Mouse (Mus musculus) heart, embryonic 14.5 days (tissue): ENCODE data around the gene Rras. TPM values are rescaled to one million over a fixed set of nuclear protein-coding genes. Genes with fewer than 3 reads are reported as not detected.

Source experiments
- ATAC-seq: fragments of 200-750 bp; cut with Nextera tagmentation; 2 replicates; pipeline ENCODE4 v1.8.0; 2017; ENCODE audit warnings: low read depth, moderate TSS enrichment; ENCODE audit not compliant: insufficient number of reproducible peaks, insufficient read depth, low FRiP score
- H3K27ac ChIP-seq, 2 experiments: fragments of 200-500 bp in 1 of 2; fragments of 300-500 bp in 1 of 2; sonication (generic) in 1 of 2; replicated peaks in 1 of 2; 2 replicates each; pipeline ENCODE4 v1.5.1; 2012 to 2014; ENCODE audit warnings: low read depth in 2 of 2, low read length in 2 of 2, control low read depth in 1 of 2, mild to moderate bottlenecking in 1 of 2, mixed read lengths in 1 of 2; ENCODE audit not compliant: control insufficient read depth in 1 of 2, insufficient read depth in 1 of 2
- H3K27me3 ChIP-seq: fragments of 300-500 bp; sonication (generic); 2 replicates; pipeline ENCODE4 v1.6.1; 2014; ENCODE audit warnings: mild to moderate bottlenecking, low read length, control low read depth; ENCODE audit not compliant: control insufficient read depth, insufficient read depth
- H3K36me3 ChIP-seq: fragments of 300-500 bp; sonication (generic); 2 replicates; pipeline ENCODE4 v1.6.1; 2014; ENCODE audit warnings: mild to moderate bottlenecking, control low read depth, low read length, mixed read lengths; ENCODE audit not compliant: control insufficient read depth, insufficient read depth
- H3K4me1 ChIP-seq, 2 experiments: fragments of 200-500 bp in 1 of 2; fragments of 300-500 bp in 1 of 2; sonication (generic) in 1 of 2; 2 replicates each; pipeline ENCODE4 v1.6.1; 2012 to 2014; ENCODE audit warnings: low read length in 2 of 2, control low read depth in 1 of 2, mixed read lengths in 1 of 2; ENCODE audit not compliant: control insufficient read depth in 2 of 2, insufficient read depth in 2 of 2
- H3K4me2 ChIP-seq: fragments of 300-500 bp; sonication (generic); 2 replicates; pipeline ENCODE4 v1.6.1; 2014; ENCODE audit warnings: mild to moderate bottlenecking, low read length
- H3K4me3 ChIP-seq, 2 experiments: fragments of 200-500 bp in 1 of 2; fragments of 300-500 bp in 1 of 2; sonication (generic) in 1 of 2; 2 replicates each; pipeline ENCODE4 v1.5.1; 2012 to 2014; ENCODE audit warnings: low read length in 2 of 2, mild to moderate bottlenecking in 2 of 2, control low read depth in 1 of 2, low read depth in 1 of 2, moderate library complexity in 1 of 2; ENCODE audit not compliant: control insufficient read depth in 1 of 2, insufficient read depth in 1 of 2
- H3K9ac ChIP-seq: fragments of 300-500 bp; sonication (generic); 2 replicates; pipeline ENCODE4 v1.6.1; 2014; ENCODE audit warnings: mild to moderate bottlenecking, low read length
- H3K9me3 ChIP-seq: fragments of 300-500 bp; sonication (generic); 2 replicates; pipeline ENCODE4 v1.6.1; 2016; ENCODE audit warnings: low read length, control low read depth; ENCODE audit not compliant: control insufficient read depth
- WGBS: fragments of 180-500 bp; shearing (Covaris S2); extraction: QIAGEN DNeasy Blood & Tissue Kit; methylation state at CpG from one replicate; pipeline ENCODE4 v1.1.7; 2014; 5-methylcytosine and 5-hydroxymethylcytosine counted together
- microRNA-seq: library from miRNA; unstranded; fragments of <30 nt; microRNA quantifications from one replicate; pipeline ENCODE4, GENCODE M21; 2016
- polyA plus RNA-seq: library from polyadenylated mRNA; unstranded; fragments of >200 nt; fragmentation: Nextera tagmentation; extraction: Ambion mirVana; gene quantifications from 2 replicates; pipeline ENCODE4 v1.2.1, GENCODE M21; 2014

The Rras gene
- polyA plus RNA-seq, 1 experiment from 2014 or later: 108 TPM

DNA sequence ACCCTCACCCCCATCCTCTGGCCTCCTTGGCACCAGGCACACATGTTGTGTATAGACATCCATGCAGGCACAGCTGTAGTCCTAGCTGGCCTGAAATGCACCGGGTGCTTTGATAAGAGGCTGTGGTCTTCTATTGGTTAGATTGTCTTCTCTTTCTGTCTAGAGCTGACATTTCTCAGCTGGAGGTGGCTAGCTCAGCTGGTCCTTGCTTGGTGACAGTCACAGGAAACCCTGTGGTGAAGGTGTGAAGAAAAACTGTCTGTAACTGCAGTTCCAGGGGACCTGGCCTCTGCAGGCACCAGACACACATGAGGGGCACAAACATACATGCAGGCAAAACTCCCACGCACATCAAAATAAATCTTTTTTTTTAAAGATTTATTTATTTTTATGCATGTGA lies 51.9 kb downstream of the Rras start:
- ATAC-seq: no peak
- peaks cover 0 to under 1% of the 10 kb centered on the region in 2 experiments; a peak in 2 of 4 replicates for H3K4me1 ChIP-seq
- peaks cover 11% of the 10 kb centered on the region for H3K36me3 ChIP-seq
- no peak overlapping the region for H3K4me2 ChIP-seq
- no peak overlapping the region for H3K27ac ChIP-seq
- no peak overlapping the region for H3K4me3 ChIP-seq
- H3K27me3 ChIP-seq: no peaks in the 10 kb centered on the region
- H3K9me3 ChIP-seq: no peaks in the 10 kb centered on the region
- WGBS: 67% methylated on average over 2 of the region's 2 CpGs
- no peak overlapping the region for H3K9ac ChIP-seq

Small RNA genes lying within 50 kb of the gene (microRNA-seq; reads per million reads assigned to microRNA genes)
- not detected for gene Mir7054

Other genes with a start within 250 kb of the Rras start
- gene Nup62, start 201.9 kb upstream of the Rras start, polyA plus RNA-seq: 41.5 and 41.7 TPM in 2 replicates
- 0.77 and 0.91 TPM in 2 replicates for gene Il4i1, start 201.6 kb upstream of the Rras start, polyA plus RNA-seq
- 1.8 and 1.9 TPM in 2 replicates for gene Atf5, start 201.3 kb upstream of the Rras start, polyA plus RNA-seq
- gene Akt1s1, start 169.0 kb upstream of the Rras start, polyA plus RNA-seq: 33.4 and 61.6 TPM in 2 replicates
- gene Tbc1d17, start 168.9 kb upstream of the Rras start, polyA plus RNA-seq: 44.5 and 53.5 TPM in 2 replicates
- gene Pnkp, start 160.8 kb upstream of the Rras start, polyA plus RNA-seq: 19.4 and 22.7 TPM in 2 replicates
- 279 and 310 TPM in 2 replicates for gene Ptov1, start 148.2 kb upstream of the Rras start, polyA plus RNA-seq
- 52.6 and 59.5 TPM in 2 replicates for gene Med25, start 125.2 kb upstream of the Rras start, polyA plus RNA-seq
- gene Fuz, start 121.9 kb upstream of the Rras start, polyA plus RNA-seq: 11.9 and 14.5 TPM in 2 replicates
- 54.0 and 58.8 TPM in 2 replicates for gene Ap2a1, start 88.5 kb upstream of the Rras start, polyA plus RNA-seq
- gene Tsks, start 74.8 kb upstream of the Rras start, polyA plus RNA-seq: not detected in 2 replicates
- 8.0 and 11.1 TPM in 2 replicates for gene Cpt1c, start 43.1 kb upstream of the Rras start, polyA plus RNA-seq
- 134 and 145 TPM in 2 replicates for gene Prmt1, start 31.4 kb upstream of the Rras start, polyA plus RNA-seq
- gene Irf3, start 20.3 kb upstream of the Rras start, polyA plus RNA-seq: 57.6 and 60.9 TPM in 2 replicates
- 34.7 and 35.4 TPM in 2 replicates for gene Bcl2l12, start 19.2 kb upstream of the Rras start, polyA plus RNA-seq
- 36.2 and 36.8 TPM in 2 replicates for gene Scaf1, start 1.6 kb upstream of the Rras start, polyA plus RNA-seq
- gene Prr12, start 34.9 kb downstream of the Rras start, polyA plus RNA-seq: 6.7 and 8.7 TPM in 2 replicates
- gene Nosip, start 44.5 kb downstream of the Rras start, polyA plus RNA-seq: 48.5 and 53.8 TPM in 2 replicates
- 13.4 and 14.5 TPM in 2 replicates for gene Prrg2, start 44.7 kb downstream of the Rras start, polyA plus RNA-seq
- gene Rcn3, start 74.3 kb downstream of the Rras start, polyA plus RNA-seq: 218 and 262 TPM in 2 replicates
- 50.5 and 53.8 TPM in 2 replicates for gene Fcgrt, start 85.9 kb downstream of the Rras start, polyA plus RNA-seq
- 1,053 and 1,103 TPM in 2 replicates for gene Rps11, start 106.5 kb downstream of the Rras start, polyA plus RNA-seq
- 878 and 918 TPM in 2 replicates for gene Rpl13a, start 110.8 kb downstream of the Rras start, polyA plus RNA-seq
- 0.34 and 0.58 TPM in 2 replicates for gene Gm45713, start 118.3 kb downstream of the Rras start, polyA plus RNA-seq
- gene Flt3l, start 118.5 kb downstream of the Rras start, polyA plus RNA-seq: 1.3 and 1.4 TPM in 2 replicates
- 86.3 and 94.5 TPM in 2 replicates for gene Pih1d1, start 136.3 kb downstream of the Rras start, polyA plus RNA-seq
- gene Aldh16a1, start 136.6 kb downstream of the Rras start, polyA plus RNA-seq: 27.8 and 31.2 TPM in 2 replicates
- 5.3 and 7.8 TPM in 2 replicates for gene Slc17a7, start 146.0 kb downstream of the Rras start, polyA plus RNA-seq
- gene Gfy, start 161.6 kb downstream of the Rras start, polyA plus RNA-seq: not detected in 2 replicates
- 0.61 TPM in 1 of 2 replicates, not detected in the other for gene Pth2, start 163.0 kb downstream of the Rras start, polyA plus RNA-seq
- 0.32 and 0.54 TPM in 2 replicates for gene Ccdc155, start 186.9 kb downstream of the Rras start, polyA plus RNA-seq
- 0.65 and 1.7 TPM in 2 replicates for gene Dkkl1, start 194.2 kb downstream of the Rras start, polyA plus RNA-seq
- 106 and 111 TPM in 2 replicates for gene Tead2, start 197.8 kb downstream of the Rras start, polyA plus RNA-seq
- gene Cd37, start 221.2 kb downstream of the Rras start, polyA plus RNA-seq: 1.7 and 1.9 TPM in 2 replicates
- gene Slc6a16, start 223.1 kb downstream of the Rras start, polyA plus RNA-seq: 0.38 TPM in 1 of 2 replicates, not detected in the other